Mouse (Mus musculus) olfactory bulb, adult 2 months (tissue): ENCODE data around the gene Ing1.

Experiments used
- CTCF ChIP-seq: fragments of 200-500 bp; IDR thresholded peaks from 2 replicates; pipeline ENCODE4 v1.5.1; 2012; ENCODE audit warnings: low read depth, mild to moderate bottlenecking, low read length, moderate library complexity; ENCODE audit not compliant: insufficient read depth
- POLR2A ChIP-seq: fragments of 200-500 bp; IDR thresholded peaks from 2 replicates; pipeline ENCODE4 v1.6.1; 2012; ENCODE audit warnings: mild to moderate bottlenecking, low read depth, low read length, moderate library complexity; ENCODE audit not compliant: insufficient read depth

DNA sequence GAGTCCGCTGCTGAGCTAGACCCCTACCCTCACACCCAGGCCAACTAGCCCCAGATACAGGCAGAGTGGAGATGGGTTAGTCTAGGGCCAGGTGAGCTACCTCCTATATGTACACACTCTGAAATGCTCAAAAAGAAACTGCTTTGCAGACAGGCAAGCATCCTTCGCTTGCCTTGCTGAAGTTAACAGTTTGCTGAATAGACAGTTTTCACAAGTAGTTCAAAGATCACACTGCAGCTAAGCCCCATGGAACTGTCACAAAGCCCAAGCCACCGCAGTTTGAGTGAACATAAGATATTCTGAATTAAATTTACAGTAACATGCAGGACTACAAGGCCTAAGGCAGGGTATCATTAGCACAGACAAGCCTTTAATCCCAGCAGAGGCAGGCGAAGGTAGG lies 16.3 kb upstream of the Ing1 start:
- TF ChIP-seq CTCF (no peak), POLR2A (no peak)
